Mouse (Mus musculus): ENCODE measurements at regions not wholly inside any gene's neighbourhood (a gene's known extent, or its start where the extent isn't known, plus 50 kb on each side); places are given as distances from the start of the nearest gene placed in this dataset.

- no peak for DNase-seq (ENCODE audit: low read depth, low spot score)
Observed at GRCm38 (mm10) chr7:133521936-133522335, 80.0 kb downstream of the Tex36 start.

GRCm38 (mm10) chr7:133518926-133519325 is 83.0 kb downstream of the Tex36 start:
- no peak for DNase-seq (ENCODE audit: low read depth, low spot score)

GRCm38 (mm10) chr7:133517576-133517975 is 84.4 kb downstream of the Tex36 start:
- DNase-seq (ENCODE audit: low read depth, low spot score) = no peak

GRCm38 (mm10) chr7:133510926-133511325 is 91.0 kb downstream of the Tex36 start:
- no peak for DNase-seq (ENCODE audit: low read depth, low spot score)

- no peak for DNase-seq (ENCODE audit: low read depth, low spot score)
Observed at GRCm38 (mm10) chr7:133509486-133509885, 92.5 kb downstream of the Tex36 start.

GRCm38 (mm10) chr7:133508370-133509012 is 93.5 kb downstream of the Tex36 start:
- DNase-seq (ENCODE audit: low read depth, low spot score) = no peak

- no peak for DNase-seq (ENCODE audit: low read depth, low spot score)
Observed at GRCm38 (mm10) chr7:133505628-133506027, 96.3 kb downstream of the Tex36 start.

- DNase-seq (ENCODE audit: low read depth, low spot score) = no peak
Observed at GRCm38 (mm10) chr7:133503946-133504345, 98.0 kb downstream of the Tex36 start.

GRCm38 (mm10) chr7:133502731-133503130 is 99.2 kb downstream of the Tex36 start:
- DNase-seq (ENCODE audit: low read depth, low spot score) = no peak

GRCm38 (mm10) chr7:133497551-133497950 is 104.4 kb downstream of the Tex36 start:
- no peak for DNase-seq (ENCODE audit: low read depth, low spot score)

GRCm38 (mm10) chr7:133494982-133495550 is 106.9 kb downstream of the Tex36 start:
- DNase-seq (ENCODE audit: low read depth, low spot score) = no peak

GRCm38 (mm10) chr7:133494256-133494981 is 107.5 kb downstream of the Tex36 start:
- no peak for DNase-seq (ENCODE audit: low read depth, low spot score)

- no peak for DNase-seq (ENCODE audit: low read depth, low spot score)
Observed at GRCm38 (mm10) chr7:133492626-133493025, 109.3 kb downstream of the Tex36 start.

GRCm38 (mm10) chr7:133487887-133488630 is 113.9 kb downstream of the Tex36 start:
- DNase-seq (ENCODE audit: low read depth, low spot score) = no peak

GRCm38 (mm10) chr7:133484430-133484841 is 117.5 kb downstream of the Tex36 start:
- DNase-seq (ENCODE audit: low read depth, low spot score) = no peak

GRCm38 (mm10) chr7:133481529-133481928 is 120.4 kb downstream of the Tex36 start:
- DNase-seq (ENCODE audit: low read depth, low spot score) = no peak

GRCm38 (mm10) chr7:133479679-133480078 is 122.3 kb downstream of the Tex36 start:
- no peak for DNase-seq (ENCODE audit: low read depth, low spot score)

- no peak for DNase-seq (ENCODE audit: low read depth, low spot score)
Observed at GRCm38 (mm10) chr7:133477933-133478332, 124.0 kb downstream of the Tex36 start.

GRCm38 (mm10) chr7:133477221-133477620 is 124.7 kb downstream of the Tex36 start:
- DNase-seq (ENCODE audit: low read depth, low spot score) = no peak

- no peak for DNase-seq (ENCODE audit: low read depth, low spot score)
Observed at GRCm38 (mm10) chr7:133471706-133472105, 130.3 kb downstream of the Tex36 start.

- no peak for DNase-seq (ENCODE audit: low read depth, low spot score)
Observed at GRCm38 (mm10) chr7:133470620-133470958, 131.4 kb downstream of the Tex36 start.

GRCm38 (mm10) chr7:133469952-133470619 is 131.9 kb downstream of the Tex36 start:
- DNase-seq (ENCODE audit: low read depth, low spot score) = no peak
